Mouse (Mus musculus): ENCODE data around the gene Gata2.

The Gata2 gene

DNA sequence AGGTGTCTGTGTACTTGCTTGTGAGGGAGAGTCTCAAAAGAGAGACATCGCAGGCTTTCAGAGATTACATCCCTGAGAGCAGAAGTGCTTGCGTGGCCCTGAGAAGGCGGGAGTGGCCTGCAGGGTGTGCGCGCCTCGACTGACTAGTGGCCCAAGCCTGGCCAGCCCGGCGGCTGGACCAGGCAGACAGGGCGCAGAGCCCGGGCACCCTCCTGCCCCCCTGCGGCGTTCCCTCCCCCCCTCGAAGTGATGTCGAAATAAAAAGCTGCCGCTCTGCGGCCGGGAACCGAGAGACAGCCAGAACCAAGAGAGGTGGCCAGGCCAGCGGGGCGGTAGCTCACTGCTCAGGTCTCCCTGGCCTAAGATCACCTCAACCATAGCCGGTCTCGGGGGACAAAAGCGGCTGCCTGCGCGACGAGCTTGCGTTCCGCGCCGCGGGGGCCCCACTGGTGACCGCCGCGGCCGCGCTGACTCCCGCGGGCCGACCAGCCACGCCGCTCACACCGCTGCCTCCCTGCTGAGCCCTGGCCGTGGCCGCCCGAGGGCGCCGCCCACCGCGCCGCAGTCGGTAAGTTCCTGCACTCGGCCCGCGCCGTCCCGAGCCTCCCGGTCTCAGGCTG lies at the start of gene Gata2:
Gene Gata2, plus strand, starts transcription at position 459 of the 620 bp plus-strand sequence.
- WGBS, result 5% methylated on average over 54 of the region's 57 CpGs

DNA sequence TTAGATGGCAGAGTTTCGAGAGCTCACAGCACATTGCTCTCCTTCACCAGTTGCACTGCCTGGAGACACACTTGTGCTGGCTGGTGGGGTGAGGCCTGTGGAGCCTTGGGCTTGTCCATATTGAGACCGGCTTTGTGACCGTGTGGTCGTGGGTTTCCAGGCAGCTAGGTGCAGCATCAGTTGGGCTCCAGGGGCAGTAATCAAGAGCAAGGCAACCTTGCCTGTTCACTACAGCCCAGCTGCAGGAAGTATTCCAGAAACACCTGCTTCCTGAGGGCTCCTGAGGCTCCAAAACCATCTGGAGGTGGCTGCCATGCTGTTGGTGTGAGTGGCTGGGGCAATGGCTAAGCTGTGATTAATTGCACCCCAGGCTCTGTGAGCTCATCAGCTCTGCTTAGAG lies 47.9 kb upstream of the Gata2 start:
- 78% methylated on average over 4 of the region's 4 CpGs for WGBS

DNA sequence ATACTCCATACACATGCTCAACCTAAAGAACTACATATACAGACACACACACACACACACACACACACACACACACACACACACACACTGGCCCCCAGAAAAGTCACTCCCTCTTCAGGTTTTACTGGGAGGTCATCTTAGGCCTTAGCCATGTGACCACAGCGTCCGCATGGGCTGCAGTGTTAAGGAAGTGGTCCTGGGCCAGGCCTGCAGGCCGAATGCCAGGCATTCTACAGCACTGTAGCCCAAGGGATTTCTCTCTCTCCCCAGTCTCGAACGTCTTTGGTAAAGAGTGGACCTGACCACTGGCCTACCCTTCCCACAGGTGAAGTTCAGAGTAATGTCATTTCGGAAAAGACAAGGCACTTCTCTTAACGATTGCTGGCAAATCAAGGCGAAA lies 47.1 kb upstream of the Gata2 start:
- WGBS, result 81% methylated on average over 8 of the region's 8 CpGs

DNA sequence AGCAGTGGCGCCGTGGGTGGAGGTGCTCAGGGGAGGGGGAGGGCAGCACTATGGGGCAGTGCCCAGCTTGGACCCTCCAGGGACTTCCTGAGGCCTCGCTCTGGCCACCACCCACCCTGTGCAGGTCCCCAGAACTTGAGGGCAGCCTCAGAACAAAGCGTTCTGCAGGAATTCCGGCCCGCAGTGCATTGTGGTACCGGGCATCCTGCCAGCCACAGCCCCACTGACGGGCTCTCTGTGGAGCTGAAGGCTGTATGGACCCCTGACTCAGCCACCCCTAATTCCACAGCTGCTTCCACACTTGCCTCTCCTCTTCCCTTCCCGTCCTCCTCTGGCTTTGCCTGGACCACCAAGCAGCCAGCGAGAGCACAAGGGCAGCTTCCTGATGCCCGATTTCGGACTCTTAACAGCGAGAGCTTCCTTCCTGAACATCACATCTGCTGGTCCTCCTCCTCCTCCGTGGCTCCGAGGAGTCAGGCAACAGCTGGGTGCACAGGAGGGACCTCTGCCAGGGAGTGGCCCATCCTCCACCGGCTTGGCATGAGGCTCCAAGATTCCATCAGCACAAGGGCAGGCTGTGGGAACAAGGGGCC lies 46.2 kb upstream of the Gata2 start:
- WGBS, result 55% methylated on average over 16 of the region's 16 CpGs

DNA sequence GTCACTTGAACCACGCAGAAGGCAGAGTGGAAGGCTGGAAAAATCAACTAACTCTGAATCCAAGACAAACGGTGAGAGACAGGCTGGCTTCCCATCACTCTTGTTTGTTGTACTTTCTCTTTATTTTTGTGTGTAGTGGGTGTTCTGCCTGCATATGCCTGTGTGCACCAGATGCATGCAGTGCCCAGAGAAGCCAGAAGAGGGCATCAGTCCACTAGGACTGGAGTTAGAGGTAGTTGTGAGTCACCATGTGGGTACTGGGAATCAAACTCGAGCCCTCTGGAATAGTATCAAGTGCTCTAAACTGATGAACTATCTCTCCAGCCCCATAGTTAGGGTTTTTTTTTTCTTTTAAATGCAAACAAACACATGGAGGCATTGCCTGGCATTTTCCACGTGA lies 42.4 kb upstream of the Gata2 start:
- 81% methylated on average over 4 of the region's 4 CpGs for WGBS

DNA sequence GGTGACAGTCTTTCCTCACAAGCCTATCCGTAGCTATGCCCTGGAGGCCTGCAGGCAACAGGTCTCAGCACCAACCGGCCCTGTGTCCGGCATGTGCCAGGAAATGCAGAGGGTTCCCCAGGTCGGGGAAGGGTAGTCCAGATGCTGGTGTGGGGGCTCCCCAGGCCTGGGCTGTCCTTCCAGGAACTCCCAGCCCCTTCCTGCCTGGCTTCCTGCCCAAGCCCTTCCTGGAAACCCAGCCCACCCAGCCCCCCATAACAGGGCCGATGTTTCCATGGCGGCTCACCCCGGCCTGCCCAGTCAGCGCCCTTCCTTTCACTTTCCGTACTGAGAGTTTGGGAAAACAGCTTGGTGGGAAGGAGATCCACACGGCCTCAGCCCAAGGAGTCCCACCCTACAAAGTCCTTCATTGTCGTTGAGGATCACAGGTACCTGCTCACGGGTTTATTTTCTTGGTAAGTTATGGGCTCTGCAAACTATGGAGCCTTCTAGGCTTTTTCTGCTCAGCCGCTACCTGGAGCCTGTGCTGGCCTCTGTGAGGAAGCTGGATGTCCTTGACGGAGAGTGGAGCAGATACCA lies 41.5 kb upstream of the Gata2 start:
- 80% methylated on average over 14 of the region's 14 CpGs for WGBS

DNA sequence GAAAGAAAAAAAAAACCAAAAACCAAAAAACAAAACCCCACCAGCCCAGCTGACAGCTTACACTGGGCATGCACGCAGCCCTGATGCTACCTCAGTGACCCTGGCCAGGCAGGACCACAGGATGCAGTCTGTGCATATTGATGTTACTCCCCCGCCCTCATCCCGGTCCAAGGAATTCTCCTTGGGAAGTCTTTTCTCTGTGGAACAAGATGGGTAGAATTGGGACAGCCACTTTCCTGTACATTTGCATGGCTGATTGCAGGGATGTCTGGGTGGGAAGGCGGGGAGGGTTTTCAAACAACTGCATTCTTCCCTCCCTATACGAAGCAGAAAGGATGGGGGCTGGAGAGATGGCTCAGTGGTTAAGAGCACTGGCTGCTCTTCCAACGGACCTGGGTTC lies 40.7 kb upstream of the Gata2 start:
- WGBS, result 61% methylated on average over 6 of the region's 6 CpGs

DNA sequence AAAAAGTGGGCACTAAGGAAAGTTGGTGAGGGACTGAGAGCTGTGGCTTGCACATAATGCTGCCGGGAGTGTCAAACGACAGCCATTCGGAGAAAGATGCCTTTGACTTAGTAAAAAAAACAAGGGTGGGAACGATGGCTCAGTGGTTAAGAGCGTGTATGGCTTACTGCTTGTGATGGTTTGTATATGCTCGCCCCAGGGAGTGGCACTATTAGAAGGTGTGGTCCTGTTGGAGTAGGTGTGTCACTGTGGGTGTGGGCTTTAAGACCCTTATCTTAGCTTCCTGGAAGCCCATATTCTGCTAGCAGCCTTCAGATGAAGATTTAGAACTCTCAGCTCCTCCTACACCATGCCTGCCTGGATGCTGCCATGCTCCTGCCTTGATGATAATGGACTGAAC lies 38.1 kb upstream of the Gata2 start:
- 95% methylated on average over 6 of the region's 6 CpGs for WGBS

DNA sequence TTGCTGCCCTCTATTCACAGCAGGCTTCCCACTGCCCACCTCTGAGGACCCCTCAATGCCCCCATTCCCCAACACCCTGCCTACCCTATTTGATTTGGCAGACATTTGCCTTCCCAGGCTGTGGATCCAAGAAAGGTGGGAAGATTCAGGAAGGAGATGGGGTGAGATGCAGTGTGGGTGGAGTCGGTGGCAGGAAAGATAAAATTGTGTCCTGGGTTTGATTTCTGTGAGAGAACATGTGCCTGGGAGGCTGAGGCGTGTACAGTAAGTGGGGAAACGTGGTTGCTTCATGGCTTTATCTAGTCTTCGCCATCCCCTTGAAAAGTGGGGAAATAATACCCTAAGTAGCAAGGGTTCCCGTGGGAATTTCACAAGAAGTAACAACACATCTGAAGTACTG lies 34.9 kb upstream of the Gata2 start:
- WGBS, result 57% methylated on average over 5 of the region's 5 CpGs

DNA sequence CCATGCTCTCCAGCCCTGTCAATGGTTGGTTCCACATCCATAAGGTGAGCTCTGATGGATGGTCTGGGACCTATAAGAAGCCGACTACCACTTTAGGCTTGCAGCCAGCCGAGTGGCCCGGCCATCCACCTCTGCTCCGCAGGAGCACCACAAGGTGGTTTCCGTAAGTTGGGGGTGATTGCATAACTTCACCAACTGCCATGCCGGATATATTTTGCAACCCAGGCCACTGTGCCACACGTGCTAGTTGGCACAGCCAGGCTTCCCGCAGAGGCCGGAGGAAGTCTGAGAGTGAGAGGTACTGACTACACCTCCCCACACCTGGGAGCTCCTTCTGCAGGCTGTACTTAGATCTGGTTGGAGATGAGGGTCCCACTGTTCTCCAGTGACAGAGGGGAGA lies 27.6 kb upstream of the Gata2 start:
- WGBS, result 95% methylated on average over 9 of the region's 9 CpGs

DNA sequence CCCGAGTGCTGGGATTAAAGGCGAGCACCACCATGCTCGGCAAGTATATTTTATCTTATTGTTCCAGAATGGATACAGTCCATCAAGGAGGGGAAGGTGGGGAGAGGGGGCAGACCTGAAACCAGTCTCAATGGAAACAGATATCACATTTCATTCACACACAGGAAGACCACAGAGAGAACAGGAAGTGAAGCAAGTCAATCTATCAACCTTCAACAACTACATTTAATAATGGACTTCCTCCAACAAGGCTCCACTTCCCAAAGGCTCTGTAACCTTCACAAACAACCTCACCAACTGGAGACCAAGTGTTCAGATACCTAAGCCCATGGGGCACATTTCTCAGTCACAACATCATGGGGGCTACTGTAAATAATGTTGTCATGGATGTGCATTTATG lies 19.5 kb upstream of the Gata2 start:
- 95% methylated on average over 3 of the region's 3 CpGs for WGBS

DNA sequence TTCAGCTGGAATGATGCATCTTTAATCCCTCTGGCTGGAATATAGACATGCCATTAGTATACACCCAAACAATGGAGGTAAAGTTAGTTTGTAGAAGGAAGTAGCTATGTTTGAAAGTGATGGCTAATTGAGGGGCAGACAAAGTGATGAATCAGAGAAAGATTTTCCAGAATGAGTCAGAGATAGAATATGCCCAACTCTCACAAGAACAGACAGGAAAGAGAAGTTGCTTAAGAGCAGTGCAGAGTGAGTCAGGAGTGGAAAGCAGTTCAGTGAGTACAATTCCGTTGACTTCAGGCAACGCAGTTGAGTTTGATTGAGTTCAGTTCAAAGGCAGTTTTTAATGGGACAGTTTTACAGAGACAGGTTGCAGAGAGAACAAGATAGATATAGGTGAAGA lies 19.0 kb upstream of the Gata2 start:
- WGBS, result 94% methylated on average over 2 of the region's 2 CpGs

DNA sequence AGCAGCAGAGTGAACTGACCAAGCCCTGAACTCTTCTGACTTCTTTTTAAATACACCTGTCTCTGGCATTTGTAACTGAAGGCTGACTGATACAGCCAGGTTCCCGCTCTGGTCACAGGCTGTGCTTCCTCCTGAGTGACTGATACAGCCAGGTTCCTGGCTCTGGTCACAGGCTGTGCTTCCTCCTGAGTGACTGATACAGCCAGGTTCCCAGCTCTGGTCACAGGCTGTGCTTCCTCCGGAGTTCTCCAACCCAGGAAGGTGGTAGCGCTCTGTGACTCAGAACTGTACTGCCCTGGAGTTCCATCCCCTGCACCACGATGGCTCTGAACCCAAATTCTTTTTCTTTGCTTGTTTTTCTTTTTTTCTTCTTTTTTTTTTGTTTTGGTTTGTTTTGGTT lies 9.0 kb upstream of the Gata2 start:
- 74% methylated on average over 4 of the region's 4 CpGs for WGBS

DNA sequence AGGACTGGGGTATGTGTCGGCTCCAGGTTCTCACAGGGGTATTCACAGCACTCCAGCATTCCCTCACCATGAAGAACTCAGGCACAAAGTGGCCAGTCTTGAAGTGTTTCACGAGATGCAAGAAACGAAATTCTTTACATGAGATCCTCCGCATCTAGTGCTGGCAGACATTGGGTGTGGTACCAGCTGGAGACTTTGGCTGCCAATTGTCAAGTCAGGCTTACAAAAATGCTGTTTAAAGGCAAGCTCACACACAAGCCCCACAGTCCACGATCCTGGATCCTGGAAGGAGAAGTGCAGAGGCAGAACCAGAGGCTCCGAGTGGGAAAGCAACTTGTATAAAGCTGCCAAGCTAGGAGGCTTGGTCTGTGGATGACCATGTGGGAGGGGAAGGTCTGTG lies 5.5 kb upstream of the Gata2 start:
- 49% methylated on average over 6 of the region's 6 CpGs for WGBS

DNA sequence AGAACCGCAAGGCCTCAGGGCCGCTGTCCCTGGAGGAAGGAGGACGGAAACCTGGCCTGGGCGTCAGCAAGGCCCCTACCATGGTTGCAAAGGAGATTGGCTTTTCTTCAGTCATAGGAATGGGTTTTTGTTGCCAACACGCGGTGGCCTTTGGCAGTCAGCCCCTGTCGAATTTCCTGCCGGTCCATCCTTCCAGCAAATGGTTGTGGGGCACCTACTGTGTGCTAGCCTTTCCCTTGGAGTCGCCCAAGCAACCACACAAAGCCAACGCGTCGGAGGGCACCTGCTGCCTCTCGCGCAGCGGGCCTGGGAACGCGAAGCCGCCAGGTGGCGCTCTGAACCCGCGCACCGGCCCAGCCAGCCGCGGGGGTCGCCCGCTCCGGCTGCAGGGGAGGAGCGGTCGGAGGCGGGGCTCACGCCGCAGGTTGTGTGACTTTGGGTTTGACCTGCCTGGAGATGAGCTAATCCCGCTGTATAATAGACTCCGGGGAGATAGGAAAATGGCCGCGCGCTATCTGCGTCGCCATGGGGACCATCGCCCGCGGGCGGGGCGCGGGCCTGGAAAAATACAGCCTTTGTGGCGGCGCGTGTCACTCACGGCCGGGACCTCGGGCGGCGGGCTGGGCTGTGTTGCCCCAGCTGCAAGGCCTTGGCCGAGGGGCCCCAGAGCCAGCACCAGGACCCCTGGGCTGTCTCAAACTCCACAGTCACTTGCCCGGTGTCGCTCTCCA lies 4.2 kb upstream of the Gata2 start:
- WGBS, result 1% methylated on average over 56 of the region's 56 CpGs

DNA sequence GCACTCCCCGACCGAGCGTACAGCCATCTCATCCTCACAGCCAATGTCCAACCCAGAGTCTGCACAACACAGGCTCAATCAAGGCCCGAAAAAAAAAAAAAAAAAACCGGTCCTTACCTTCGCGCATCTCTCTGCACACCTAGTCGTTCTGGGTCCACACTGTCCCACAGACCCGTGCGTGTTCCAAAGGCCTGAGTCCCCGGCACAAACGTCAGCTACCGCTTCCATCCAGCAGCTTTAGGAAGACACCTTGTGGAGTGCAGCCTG lies 3.7 kb upstream of the Gata2 start:
- 8% methylated on average over 13 of the region's 13 CpGs for WGBS

DNA sequence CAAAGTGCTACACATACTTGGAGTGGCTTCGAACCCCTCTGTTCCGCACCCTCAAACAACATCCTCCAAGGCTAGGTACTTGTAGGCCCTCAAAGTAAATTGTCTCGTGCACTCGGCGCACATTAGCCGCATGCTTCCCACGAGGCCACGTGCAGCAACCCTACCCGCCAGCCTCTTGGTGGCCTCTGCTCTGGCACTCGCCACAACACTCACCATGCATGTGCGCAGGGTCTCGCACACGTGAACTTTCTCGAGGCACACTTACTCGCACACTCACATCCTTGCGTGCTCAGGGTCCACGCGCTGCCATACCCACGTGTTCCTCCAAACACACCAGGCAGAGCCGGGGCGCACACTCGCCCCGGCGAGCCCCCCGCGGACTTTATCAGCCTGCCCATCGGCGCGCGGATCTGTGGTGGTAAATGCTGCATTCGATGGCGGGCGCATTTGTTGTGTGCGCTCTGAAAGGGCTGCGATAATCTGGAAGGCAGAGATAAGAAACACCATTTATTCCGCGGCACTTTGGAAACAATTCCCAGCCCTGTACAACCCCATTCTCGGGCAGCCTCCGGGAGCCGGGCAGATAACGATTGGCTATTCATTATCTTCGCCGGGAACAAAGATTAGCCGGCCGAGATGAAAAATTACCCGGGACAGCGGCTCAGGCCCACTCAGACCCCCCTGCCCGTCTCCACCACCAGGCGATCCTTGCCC lies 3.2 kb upstream of the Gata2 start:
- 40% methylated on average over 49 of the region's 49 CpGs for whole genome bisulfite sequencing

DNA sequence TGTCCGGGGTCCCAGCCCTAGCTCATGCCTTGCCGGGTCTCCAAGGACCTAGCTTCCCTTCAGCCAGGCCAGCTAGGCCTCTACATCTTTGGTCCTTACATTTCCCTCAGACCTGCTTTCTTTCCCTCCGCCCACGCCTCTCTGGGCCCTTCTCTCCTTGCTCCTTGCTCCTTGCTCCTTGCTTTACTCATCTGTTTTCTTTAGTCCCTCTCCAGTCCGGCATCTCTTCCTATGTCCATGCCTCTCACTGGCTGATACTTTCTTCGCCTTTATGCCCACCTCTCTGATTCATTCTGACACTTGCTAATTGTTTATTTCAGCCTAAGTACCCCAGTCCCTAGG lies 2.7 kb upstream of the Gata2 start:
- 79% methylated on average over 6 of the region's 6 CpGs for WGBS

DNA sequence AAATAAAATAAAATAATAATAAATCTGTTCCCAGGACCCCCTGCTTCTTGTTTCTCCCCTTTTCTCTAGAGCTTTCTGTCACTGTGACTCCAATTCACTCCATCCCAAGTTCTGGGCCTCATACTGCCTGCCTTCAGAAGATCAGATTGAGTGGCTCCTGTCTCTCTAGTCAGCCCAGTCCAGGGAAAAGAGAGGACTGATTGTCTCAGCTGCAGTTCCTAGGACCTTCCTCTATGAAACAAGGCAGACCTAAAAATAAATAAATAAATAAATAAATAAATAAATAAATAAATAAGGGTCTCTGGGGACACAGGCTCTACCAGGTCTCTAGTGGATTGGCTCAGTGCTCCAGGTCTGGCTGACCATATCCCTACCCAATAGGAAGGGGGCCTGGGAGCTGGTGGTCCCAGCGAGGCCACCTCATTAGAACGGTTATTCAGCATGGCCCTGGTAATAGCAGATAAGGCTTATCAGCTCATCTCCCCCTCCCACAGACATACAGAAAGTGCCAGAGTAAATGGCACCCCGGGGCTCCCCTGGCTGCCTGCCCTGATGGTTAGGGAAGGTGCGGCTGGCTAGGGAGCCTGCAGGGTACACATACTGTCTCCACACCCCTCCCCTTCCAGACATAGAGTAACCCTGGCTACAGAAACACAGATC lies 2.1 kb upstream of the Gata2 start:
- WGBS, result 55% methylated on average over 4 of the region's 4 CpGs

DNA sequence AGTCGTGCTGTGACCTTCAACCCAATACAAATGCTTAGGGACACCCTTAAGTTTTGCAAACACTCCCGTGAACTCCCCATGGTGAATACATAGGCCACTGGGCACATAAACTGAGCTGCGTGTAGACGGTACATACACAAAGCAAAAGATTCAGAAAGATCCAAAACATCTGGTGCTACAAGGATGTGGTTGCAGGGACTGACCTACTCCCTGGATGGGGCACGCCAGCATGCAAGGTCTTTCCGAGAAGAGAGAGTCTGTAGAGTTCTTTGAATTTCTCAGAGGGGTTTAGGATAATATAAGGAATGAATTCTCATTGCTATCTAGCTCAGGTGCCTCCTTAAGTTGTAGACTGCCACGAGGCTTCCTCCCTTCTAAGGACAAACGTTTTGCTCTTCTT lies 935 bp upstream of the Gata2 start:
- 53% methylated on average over 8 of the region's 8 CpGs for WGBS

DNA sequence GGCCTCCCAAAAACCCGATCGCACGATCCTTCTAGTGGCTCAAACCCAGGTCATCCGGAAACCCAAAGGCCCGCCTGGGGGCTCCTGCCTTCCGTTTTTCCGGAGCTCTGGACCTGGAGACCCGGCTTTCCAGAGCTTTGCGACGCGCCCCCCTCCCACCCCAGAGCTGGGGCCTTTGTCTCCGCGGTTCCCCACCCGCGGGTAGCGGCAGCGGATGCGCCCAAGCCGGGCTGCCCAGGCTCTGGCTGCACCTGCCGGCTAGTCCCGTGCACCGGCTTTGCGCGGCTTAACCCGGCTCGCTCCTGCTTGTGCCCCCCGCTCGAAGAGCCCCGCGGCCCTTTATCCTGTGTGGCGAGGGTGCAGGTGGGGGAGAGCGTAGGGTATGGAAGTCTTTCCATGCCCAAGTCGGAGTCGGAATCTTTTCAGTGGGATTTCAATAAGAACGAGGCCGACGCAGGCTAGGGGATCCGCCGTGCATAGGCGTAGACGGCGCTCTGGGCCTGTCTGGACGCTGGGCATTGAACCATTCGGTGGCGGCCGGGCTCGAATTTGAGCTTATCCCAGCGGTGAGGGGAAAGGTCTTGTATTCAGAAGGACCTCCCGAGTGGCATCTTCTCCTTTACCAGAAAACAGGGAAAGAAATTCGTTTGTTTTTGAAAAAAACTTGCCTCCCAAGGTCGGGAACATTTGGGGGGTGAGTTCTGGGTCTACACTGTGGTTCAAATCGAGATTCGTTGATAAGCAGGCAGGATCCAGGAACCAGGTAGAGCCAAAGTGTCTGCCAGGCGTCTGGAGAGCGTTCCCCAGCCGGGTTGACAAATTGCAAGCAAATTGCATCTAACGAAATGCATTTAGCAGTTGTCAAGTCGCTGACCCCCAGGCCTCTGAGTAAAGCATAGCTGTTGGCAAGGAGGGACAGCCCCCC lies 624 bp downstream of the Gata2 start:
- 8% methylated on average over 58 of the region's 58 CpGs for WGBS

All from cerebral cortex, adult 2 months (tissue).